Mouse (Mus musculus) limb, embryonic 10.5 days (tissue): ENCODE measurements around the gene Fgfr2. TPM values are rescaled to one million over a fixed set of nuclear protein-coding genes. Genes with fewer than 3 reads are reported as not detected.

ENCODE experiments used
- DNase-seq: peaks from one replicate; pipeline ENCODE4 v3.0.0-alpha.2; 2017; ENCODE audit warnings: low spot score
- H3K27ac ChIP-seq: fragments of 300-500 bp; sonication (generic); 2 replicates; pipeline ENCODE4 v1.5.1; 2016; ENCODE audit warnings: mild to moderate bottlenecking
- H3K27me3 ChIP-seq: fragments of 300-500 bp; sonication (generic); 2 replicates; pipeline ENCODE4 v1.6.1; 2016; ENCODE audit warnings: low read depth, mild to moderate bottlenecking; ENCODE audit not compliant: poor library complexity, severe bottlenecking
- H3K36me3 ChIP-seq: fragments of 300-500 bp; sonication (generic); 2 replicates; pipeline ENCODE4 v1.6.1; 2016; ENCODE audit warnings: mild to moderate bottlenecking, moderate library complexity
- H3K4me1 ChIP-seq: fragments of 300-500 bp; sonication (generic); 2 replicates; pipeline ENCODE4 v1.6.1; 2016
- H3K4me3 ChIP-seq: fragments of 300-500 bp; sonication (generic); 2 replicates; pipeline ENCODE4 v1.5.1; 2016; ENCODE audit warnings: mild to moderate bottlenecking, moderate library complexity
- H3K9me3 ChIP-seq: fragments of 300-500 bp; sonication (generic); replicated peaks from 2 replicates; pipeline ENCODE4 v1.6.1; 2016; ENCODE audit warnings: mild to moderate bottlenecking
- WGBS: fragments of 180-500 bp; shearing (Covaris S2); methylation state at CpG from one replicate; pipeline ENCODE4 v1.1.7; 2016; 5-methylcytosine and 5-hydroxymethylcytosine counted together
- polyA plus RNA-seq: library from polyadenylated mRNA; unstranded; fragments of >200 nt; fragmentation: Nextera tagmentation; extraction: Ambion mirVana; gene quantifications from 2 replicates; pipeline ENCODE4 v1.2.1, GENCODE M21; 2016

Fgfr2 gene
- polyA plus RNA-seq, 1 experiment from 2014 or later, result 64.4 TPM

DNA sequence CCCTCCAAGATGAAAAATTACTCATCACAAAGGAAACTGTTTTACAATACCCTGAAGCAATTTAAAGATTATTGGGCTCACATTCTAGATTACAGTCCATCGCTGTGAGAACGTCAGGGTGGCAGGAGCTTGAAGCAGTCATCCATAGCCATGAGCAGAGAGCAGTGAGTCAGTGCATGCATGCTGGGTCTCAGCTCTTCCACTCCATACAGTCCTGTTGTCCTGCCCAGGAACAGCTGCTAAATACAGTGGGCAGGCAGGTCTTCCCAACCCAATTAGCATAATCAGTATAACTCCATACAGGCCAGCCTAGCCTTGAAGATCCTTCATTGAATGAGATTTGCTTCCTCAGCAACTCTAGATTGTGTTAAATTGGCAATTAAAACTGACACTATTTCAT, 147.1 kb downstream of the Fgfr2 start:
- H3K27ac ChIP-seq, result no peak overlapping the region
- H3K9me3 ChIP-seq, result no peaks in the 10 kb centered on the region
- DNase-seq, result no peak
- WGBS, result 97% methylated on average over 2 of the region's 2 CpGs
- H3K4me1 ChIP-seq, result no peaks in the 10 kb centered on the region
- H3K27me3 ChIP-seq, result no peaks in the 10 kb centered on the region
- H3K36me3 ChIP-seq, result peaks cover 71% of the 10 kb centered on the region
- H3K4me3 ChIP-seq, result no peak overlapping the region

DNA sequence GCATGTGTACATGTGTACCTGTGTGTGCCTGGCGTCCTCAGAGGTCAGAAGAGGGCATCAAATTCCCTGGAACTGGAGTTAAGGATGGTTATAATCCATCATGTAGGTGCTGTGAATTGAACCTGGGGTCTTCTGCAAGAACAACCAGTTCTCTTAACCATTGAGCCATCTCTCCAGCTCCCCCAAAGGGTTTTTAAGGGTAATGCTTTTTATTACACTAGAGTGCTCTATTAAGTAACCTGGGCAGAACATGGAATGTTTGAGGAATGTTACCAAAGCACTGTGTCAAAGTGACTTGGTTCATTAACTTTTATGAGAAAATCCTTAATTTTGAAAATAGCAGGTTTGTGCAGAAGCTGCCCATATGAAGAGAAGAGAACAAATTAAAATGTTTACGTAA, 151.1 kb downstream of the Fgfr2 start:
- H3K27ac ChIP-seq, result no peak overlapping the region
- H3K36me3 ChIP-seq, result peaks cover 54% of the 10 kb centered on the region
- no peaks in the 10 kb centered on the region for H3K27me3 ChIP-seq
- 93% methylated on average over 2 of the region's 2 CpGs for WGBS
- H3K4me1 ChIP-seq, result no peaks in the 10 kb centered on the region
- H3K9me3 ChIP-seq, result no peaks in the 10 kb centered on the region
- no peak overlapping the region for H3K4me3 ChIP-seq
- DNase-seq, result no peak

DNA sequence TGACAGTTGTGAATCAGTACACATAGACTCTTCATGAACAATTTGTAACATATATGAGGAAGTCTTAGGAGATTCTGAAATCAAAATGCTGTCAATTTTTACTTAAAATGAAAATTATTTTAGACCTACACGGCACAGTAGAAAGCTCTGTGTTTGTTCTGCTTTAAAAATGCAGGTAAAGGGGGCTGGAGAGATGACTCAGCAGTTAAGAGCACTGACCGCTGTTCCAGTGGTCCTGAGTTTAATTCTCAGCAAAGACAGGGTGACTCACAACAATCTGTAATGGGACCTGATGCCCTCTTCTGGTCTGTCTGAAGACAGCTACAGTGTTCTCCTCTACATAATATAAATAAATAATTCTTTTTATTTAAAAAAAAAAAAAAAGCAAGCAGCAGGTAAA, 157.4 kb downstream of the Fgfr2 start:
- peaks cover 21% of the 10 kb centered on the region for H3K36me3 ChIP-seq
- WGBS, result 82% methylated on average over 2 of the region's 2 CpGs
- H3K9me3 ChIP-seq, result no peaks in the 10 kb centered on the region
- H3K27me3 ChIP-seq, result no peaks in the 10 kb centered on the region
- H3K4me3 ChIP-seq, result no peak overlapping the region
- H3K4me1 ChIP-seq, result no peaks in the 10 kb centered on the region
- DNase-seq, result no peak
- H3K27ac ChIP-seq, result no peak overlapping the region

DNA sequence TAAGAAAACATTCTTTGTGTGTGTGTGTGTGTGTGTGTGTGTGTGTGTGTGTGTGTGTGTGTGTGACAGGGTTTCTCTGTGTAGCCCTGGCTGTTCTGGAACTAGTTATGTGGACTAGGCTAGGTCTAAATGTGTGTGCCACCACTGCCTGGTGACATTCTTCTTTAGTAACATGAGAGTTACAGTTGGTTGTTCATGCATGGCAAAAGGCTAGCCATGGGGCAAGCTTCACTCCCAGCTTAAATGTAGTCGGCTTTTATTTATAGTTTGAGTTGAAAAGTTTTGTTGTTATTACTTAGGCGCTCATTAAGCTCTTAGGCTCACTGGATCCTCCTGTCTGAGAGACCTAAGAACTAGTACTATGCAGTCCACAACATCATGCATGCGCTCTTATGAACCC, 158.8 kb downstream of the Fgfr2 start:
- no peaks in the 10 kb centered on the region for H3K4me1 ChIP-seq
- no peak overlapping the region for H3K27ac ChIP-seq
- H3K27me3 ChIP-seq, result no peaks in the 10 kb centered on the region
- H3K4me3 ChIP-seq, result no peak overlapping the region
- no peaks in the 10 kb centered on the region for H3K9me3 ChIP-seq
- DNase-seq, result no peak
- 90% methylated on average over 3 of the region's 3 CpGs for whole genome bisulfite sequencing
- H3K36me3 ChIP-seq, result peaks cover 19% of the 10 kb centered on the region

- DNase-seq, result no peak
- Histone ChIP-seq H3K27me3 (no peaks in the 10 kb centered on the region), H3K4me1 (no peaks in the 10 kb centered on the region), H3K9me3 (no peaks in the 10 kb centered on the region), H3K36me3 (no peaks in the 10 kb centered on the region; the same call in 1 of the 2 replicates), H3K4me3 (no peak overlapping the region), H3K27ac (no peak overlapping the region)
- 91% methylated on average over 3 of the region's 3 CpGs for WGBS
Measured at GRCm38 (mm10) chr7:132950613-132951012, 172.5 kb downstream of the Fgfr2 start.

- 91% methylated on average over 4 of the region's 4 CpGs for WGBS
- no peaks in the 10 kb centered on the region for H3K9me3 ChIP-seq
Measured at GRCm38 (mm10) chr7:132949968-132950367, 173.2 kb downstream of the Fgfr2 start.

DNA sequence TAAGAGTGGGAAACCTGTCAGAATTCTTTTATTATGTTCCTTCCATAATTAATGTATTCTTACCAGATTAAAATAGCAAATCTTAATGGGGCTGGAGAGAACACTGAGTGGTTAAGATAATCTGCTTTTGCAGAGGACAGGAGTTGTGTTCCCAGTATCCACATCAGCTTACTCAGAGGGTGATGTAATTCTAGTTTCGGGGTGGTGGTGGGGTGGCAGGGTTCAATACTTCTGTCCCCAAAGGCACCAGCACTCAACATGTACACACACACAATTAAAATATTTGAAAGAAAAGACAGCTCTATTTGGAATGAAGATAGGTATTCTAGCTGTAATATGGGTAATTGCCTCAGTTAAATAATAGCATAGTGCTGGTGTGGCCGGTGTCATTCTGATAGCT, 182.6 kb downstream of the Fgfr2 start:
- peaks cover 15% of the 10 kb centered on the region for H3K4me1 ChIP-seq
- H3K9me3 ChIP-seq, result no peaks in the 10 kb centered on the region
- 96% methylated on average over 2 of the region's 2 CpGs for WGBS
- DNase-seq, result no peak
- H3K4me3 ChIP-seq, result no peak overlapping the region
- no peaks in the 10 kb centered on the region for H3K36me3 ChIP-seq
- H3K27me3 ChIP-seq, result no peaks in the 10 kb centered on the region
- H3K27ac ChIP-seq, result no peak overlapping the region

More at GRCm38 (mm10) chr7:132949968-132950367, 173.2 kb downstream of the Fgfr2 start:
- Histone ChIP-seq H3K27ac (no peak overlapping the region), H3K4me1 (no peaks in the 10 kb centered on the region), H3K36me3 (no peaks in the 10 kb centered on the region; the same call in 1 of the 2 replicates), H3K4me3 (no peak overlapping the region), H3K27me3 (no peaks in the 10 kb centered on the region)
- no peak for DNase-seq

GRCm38 (mm10) chr7:132939118-132939517, 184.0 kb downstream of the Fgfr2 start:
- Histone ChIP-seq H3K27ac (no peak overlapping the region), H3K4me1 (peaks cover 15% of the 10 kb centered on the region), H3K27me3 (no peaks in the 10 kb centered on the region), H3K4me3 (no peak overlapping the region), H3K36me3 (no peaks in the 10 kb centered on the region), H3K9me3 (no peaks in the 10 kb centered on the region)
- DNase-seq, result no peak
- WGBS, result 92% methylated on average over 2 of the region's 2 CpGs

DNA sequence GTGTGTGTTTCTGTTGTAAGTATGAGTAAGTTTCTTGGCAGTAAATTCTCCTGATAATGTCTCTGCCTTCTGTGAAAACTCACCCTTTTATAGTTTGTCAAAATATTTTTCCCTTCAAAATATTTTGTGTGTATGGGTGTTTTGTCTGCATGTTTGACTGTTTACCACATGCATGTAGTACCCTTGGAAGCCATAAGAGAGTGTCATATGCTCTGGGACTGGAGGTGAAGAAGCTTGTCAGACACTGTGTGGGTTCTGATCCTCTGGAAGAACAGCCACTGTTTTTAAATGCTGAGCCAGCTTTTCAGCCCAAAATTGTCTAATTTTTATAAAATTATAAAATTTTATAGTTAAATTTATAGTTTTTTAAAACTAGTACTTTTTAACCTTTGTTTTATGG, 188.4 kb downstream of the Fgfr2 start:
- Histone ChIP-seq H3K27ac (no peak overlapping the region), H3K9me3 (no peaks in the 10 kb centered on the region), H3K36me3 (no peaks in the 10 kb centered on the region), H3K4me1 (peaks cover 15% of the 10 kb centered on the region), H3K27me3 (no peaks in the 10 kb centered on the region), H3K4me3 (no peak overlapping the region)
- no peak for DNase-seq

GRCm38 (mm10) chr7:132933331-132933730, 189.8 kb downstream of the Fgfr2 start:
- DNase-seq, result no peak
- Histone ChIP-seq H3K27me3 (no peaks in the 10 kb centered on the region), H3K4me3 (no peak overlapping the region), H3K9me3 (no peaks in the 10 kb centered on the region), H3K36me3 (no peaks in the 10 kb centered on the region), H3K27ac (no peak overlapping the region), H3K4me1 (peaks cover 15% of the 10 kb centered on the region)
- 94% methylated on average over 1 of the region's 1 CpGs for WGBS

GRCm38 (mm10) chr7:132931560-132932351, 191.4 kb downstream of the Fgfr2 start:
- no peaks in the 10 kb centered on the region for H3K27me3 ChIP-seq
- peak overlapping the region; percentile 97 for H3K27ac ChIP-seq
- H3K36me3 ChIP-seq, result no peaks in the 10 kb centered on the region
- no peaks in the 10 kb centered on the region for H3K9me3 ChIP-seq
- WGBS, result under 1% methylated on average over 55 of the region's 55 CpGs
- peak; percentile 67 for DNase-seq
- peaks cover 15% of the 10 kb centered on the region for H3K4me1 ChIP-seq
- H3K4me3 ChIP-seq, result peak overlapping the region; percentile 98

DNA sequence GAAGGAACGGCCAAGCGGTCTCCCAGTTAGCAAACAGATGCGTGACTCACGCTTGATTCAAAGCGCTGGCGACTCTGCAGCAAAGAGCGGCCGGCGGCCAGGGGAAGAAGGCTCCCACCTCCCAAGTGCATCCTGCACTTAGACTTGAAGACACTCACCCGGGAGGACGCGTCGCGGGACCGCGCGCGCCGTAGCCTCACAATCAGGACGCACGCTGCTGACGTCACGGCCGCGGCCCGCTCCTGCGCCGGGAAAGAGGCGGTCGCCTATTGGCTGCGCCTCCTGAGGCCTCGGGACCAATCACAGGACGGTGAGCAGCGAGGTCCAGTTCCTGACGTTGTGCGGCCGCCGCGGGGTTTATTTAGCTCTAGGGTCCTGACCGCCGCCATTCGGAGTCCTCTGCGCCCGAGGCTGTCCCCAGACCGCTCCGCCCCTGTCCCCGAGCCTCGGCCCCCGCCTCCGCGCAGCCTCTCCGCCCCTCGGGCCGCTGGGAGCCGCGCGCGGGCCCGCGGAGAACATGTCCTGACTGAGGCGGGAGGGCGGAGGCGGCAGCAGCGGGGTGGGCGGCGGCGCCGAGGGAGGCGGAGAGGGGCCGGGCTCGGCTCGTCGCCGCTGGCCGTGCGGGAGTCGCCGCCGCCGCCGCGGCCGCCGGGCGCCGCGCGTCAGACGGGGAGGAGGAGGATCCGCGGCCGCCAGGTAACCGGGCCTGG, 192.1 kb downstream of the Fgfr2 start, which contains the start of gene Zranb1:
Gene Zranb1, plus strand, starts transcription at position 293 of the 710 bp plus-strand sequence.
- Histone ChIP-seq H3K4me1 (peaks cover 15% of the 10 kb centered on the region), H3K27me3 (no peaks in the 10 kb centered on the region), H3K9me3 (no peaks in the 10 kb centered on the region), H3K27ac (peak within 1 kb of the TSS; percentile 97), H3K4me3 (peak within 1 kb of the TSS; percentile 98), H3K36me3 (no peaks in the 10 kb centered on the region)
- peak; percentile 99 for DNase-seq
- under 1% methylated on average over 93 of the region's 93 CpGs for WGBS

- peak overlapping the region; percentile 97; the same call in 1 of the 2 replicates for H3K27ac ChIP-seq
- peaks cover 15% of the 10 kb centered on the region for H3K4me1 ChIP-seq
- no peaks in the 10 kb centered on the region for H3K9me3 ChIP-seq
- no peaks in the 10 kb centered on the region for H3K27me3 ChIP-seq
- WGBS, result 89% methylated on average over 5 of the region's 5 CpGs
- no peak for DNase-seq
- H3K36me3 ChIP-seq, result no peaks in the 10 kb centered on the region
- peak overlapping the region; percentile 98 for H3K4me3 ChIP-seq
Measured at GRCm38 (mm10) chr7:132930055-132930454, 193.1 kb downstream of the Fgfr2 start.
